Mouse (Mus musculus) liver, embryonic 15.5 days (tissue): ENCODE data around the gene Carmil3. TPM values are rescaled to one million over a fixed set of nuclear protein-coding genes. Genes with fewer than 3 reads are reported as not detected.

Source experiments
- ATAC-seq: fragments of 200-750 bp; cut with Nextera tagmentation; 2 replicates; pipeline ENCODE4 v1.8.0; 2017; ENCODE audit warnings: moderate number of reproducible peaks, mild to moderate bottlenecking, moderate library complexity; ENCODE audit not compliant: insufficient read depth
- H3K27ac ChIP-seq: fragments of 300-500 bp; sonication (generic); replicated peaks from 2 replicates; pipeline ENCODE4 v1.5.1; 2015; ENCODE audit warnings: mild to moderate bottlenecking, inconsistent platforms
- H3K27me3 ChIP-seq: fragments of 300-500 bp; sonication (generic); 2 replicates; pipeline ENCODE4 v1.6.1; 2015; ENCODE audit warnings: mild to moderate bottlenecking, inconsistent platforms
- H3K36me3 ChIP-seq: fragments of 300-500 bp; sonication (generic); replicated peaks from 2 replicates; pipeline ENCODE4 v1.6.1; 2015; ENCODE audit warnings: moderate library complexity, mild to moderate bottlenecking, inconsistent platforms
- H3K4me1 ChIP-seq: fragments of 300-500 bp; sonication (generic); replicated peaks from 2 replicates; pipeline ENCODE4 v1.6.1; 2015; ENCODE audit warnings: inconsistent platforms
- H3K4me2 ChIP-seq: fragments of 300-500 bp; sonication (generic); 2 replicates; pipeline ENCODE4 v1.6.1; 2015; ENCODE audit warnings: moderate library complexity, mild to moderate bottlenecking, inconsistent platforms
- H3K4me3 ChIP-seq: fragments of 300-500 bp; sonication (generic); replicated peaks from 2 replicates; pipeline ENCODE4 v1.5.1; 2015; ENCODE audit warnings: mild to moderate bottlenecking, inconsistent platforms
- H3K9ac ChIP-seq: fragments of 300-500 bp; sonication (generic); 2 replicates; pipeline ENCODE4 v1.6.1; 2015; ENCODE audit warnings: moderate library complexity, mild to moderate bottlenecking, inconsistent platforms
- H3K9me3 ChIP-seq: fragments of 300-500 bp; sonication (generic); replicated peaks from 2 replicates; pipeline ENCODE4 v1.6.1; 2016; ENCODE audit warnings: inconsistent platforms
- WGBS: fragments of 180-500 bp; shearing (Covaris S2); methylation state at CpG from one replicate; pipeline ENCODE4 v1.1.7; 2015; ENCODE audit warnings: mixed read lengths; ENCODE audit not compliant: insufficient replicate concordance; 5-methylcytosine and 5-hydroxymethylcytosine counted together
- polyA plus RNA-seq: library from polyadenylated mRNA; unstranded; fragments of >200 nt; fragmentation: Nextera tagmentation; extraction: Ambion mirVana; gene quantifications from 2 replicates; pipeline ENCODE4 v1.2.1, GENCODE M21; 2015

Gene Carmil3
- polyA plus RNA-seq, 1 experiment from 2014 or later, result 0.28 TPM

DNA sequence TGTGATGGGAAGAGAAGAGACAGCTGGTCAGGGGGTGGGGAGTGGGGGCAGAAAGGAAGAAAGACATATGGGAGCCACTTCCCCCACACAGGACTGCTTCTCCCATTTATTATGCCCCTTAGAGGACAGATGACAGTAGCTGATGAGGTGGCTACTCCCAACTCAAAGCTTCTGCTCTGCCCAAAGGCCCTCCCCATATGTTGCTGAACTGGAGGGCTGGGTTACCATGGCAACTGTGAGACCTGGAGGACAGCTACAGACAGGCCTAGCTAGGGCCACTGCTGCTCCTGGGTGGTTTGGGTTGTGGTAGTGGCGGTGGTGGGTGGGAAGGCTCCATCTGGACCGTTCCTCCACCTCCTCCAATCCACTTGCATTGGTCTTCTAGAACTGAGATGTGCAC lies 28.4 kb downstream of the Carmil3 start:
- Histone ChIP-seq H3K9me3 (no peaks in the 10 kb centered on the region), H3K27me3 (peaks cover 95% of the 10 kb centered on the region), H3K4me1 (peaks cover 15% of the 10 kb centered on the region), H3K4me3 (no peak overlapping the region), H3K9ac (no peak overlapping the region), H3K27ac (no peak overlapping the region), H3K36me3 (no peaks in the 10 kb centered on the region), H3K4me2 (no peak overlapping the region)
- 54% methylated on average over 2 of the region's 2 CpGs for WGBS
- no peak for ATAC-seq

GRCm38 (mm10) chr14:55519604-55520003 lies 29.2 kb downstream of the Carmil3 start:
- peaks cover 97% of the 10 kb centered on the region for H3K27me3 ChIP-seq
- no peak for ATAC-seq
- H3K4me3 ChIP-seq, result no peak overlapping the region
- H3K4me2 ChIP-seq, result no peak overlapping the region
- peaks cover 12% of the 10 kb centered on the region for H3K4me1 ChIP-seq
- WGBS, result 46% methylated on average over 4 of the region's 4 CpGs
- H3K9me3 ChIP-seq, result no peaks in the 10 kb centered on the region
- H3K9ac ChIP-seq, result no peak overlapping the region
- no peak overlapping the region for H3K27ac ChIP-seq
- no peaks in the 10 kb centered on the region for H3K36me3 ChIP-seq

- H3K27ac ChIP-seq, result no peak overlapping the region
- H3K27me3 ChIP-seq, result peaks cover 99% of the 10 kb centered on the region
Measured at GRCm38 (mm10) chr14:55520451-55521361, 30.3 kb downstream of the Carmil3 start.

GRCm38 (mm10) chr14:55524062-55524461 lies 33.6 kb downstream of the Carmil3 start:
- H3K9ac ChIP-seq, result no peak overlapping the region
- H3K36me3 ChIP-seq, result no peaks in the 10 kb centered on the region
- peaks cover 13% of the 10 kb centered on the region for H3K4me1 ChIP-seq
- WGBS, result 35% methylated on average over 4 of the region's 4 CpGs
- H3K27me3 ChIP-seq, result peaks cover 80% of the 10 kb centered on the region
- H3K9me3 ChIP-seq, result no peaks in the 10 kb centered on the region
- H3K4me2 ChIP-seq, result no peak overlapping the region
- no peak for ATAC-seq
- H3K4me3 ChIP-seq, result no peak overlapping the region
- no peak overlapping the region for H3K27ac ChIP-seq

More at GRCm38 (mm10) chr14:55520451-55521361, 30.3 kb downstream of the Carmil3 start:
- peak overlapping the region; percentile 45 for H3K4me3 ChIP-seq
- peak overlapping the region; percentile 68 for H3K4me2 ChIP-seq
- no peak for ATAC-seq
- no peaks in the 10 kb centered on the region for H3K9me3 ChIP-seq
- H3K4me1 ChIP-seq, result peaks cover 13% of the 10 kb centered on the region
- WGBS, result 2% methylated on average over 61 of the region's 61 CpGs
- no peaks in the 10 kb centered on the region for H3K36me3 ChIP-seq
- H3K9ac ChIP-seq, result no peak overlapping the region

DNA sequence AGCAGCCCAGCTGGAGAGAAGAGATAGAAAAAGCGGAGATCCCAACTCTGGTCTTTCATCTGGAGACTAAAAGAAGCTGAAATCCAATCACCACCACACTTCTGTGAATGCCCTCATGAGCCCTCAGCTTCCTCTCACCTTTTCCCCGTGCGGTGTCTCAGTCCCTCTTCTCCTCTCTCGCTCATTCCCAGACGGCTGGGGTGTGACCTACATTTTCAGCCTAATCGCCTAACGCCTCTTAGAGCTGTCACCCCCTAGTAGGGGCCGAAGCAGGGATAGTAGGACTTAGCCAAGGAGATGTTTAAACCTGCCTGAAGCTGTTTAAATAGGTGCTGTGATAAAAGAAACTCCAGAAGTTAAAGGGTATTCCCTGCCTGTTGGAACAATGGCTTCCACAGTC lies 34.3 kb downstream of the Carmil3 start, which contains the start of gene Nrl:
Gene Nrl, minus strand, starts transcription at position 197 of the 400 bp plus-strand sequence.
- H3K27me3 ChIP-seq, result peaks cover 80% of the 10 kb centered on the region
- 20% methylated on average over 8 of the region's 8 CpGs for WGBS

DNA sequence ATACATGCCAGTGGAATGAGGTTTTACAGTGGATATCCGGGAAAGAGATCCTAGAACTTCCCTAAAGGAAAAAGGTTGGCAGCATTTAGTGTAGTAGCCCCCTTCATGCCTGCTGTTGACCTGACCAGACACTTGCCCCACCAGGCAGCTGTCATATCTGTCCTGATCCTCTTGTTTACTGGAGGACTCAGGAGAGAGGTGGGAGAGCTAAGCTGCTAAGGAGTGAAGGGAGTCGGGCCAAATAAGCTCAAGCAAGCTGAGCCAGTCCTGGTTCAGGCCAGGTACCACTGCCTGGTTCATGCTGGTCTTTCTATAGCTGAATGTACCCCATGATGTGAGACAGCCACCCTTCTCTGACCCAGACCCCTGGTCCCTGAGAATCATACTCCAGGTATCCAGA lies 36.2 kb downstream of the Carmil3 start:
- no peak for ATAC-seq
- no peak overlapping the region for H3K27ac ChIP-seq
- H3K4me3 ChIP-seq, result no peak overlapping the region
- H3K36me3 ChIP-seq, result no peaks in the 10 kb centered on the region
- peaks cover 71% of the 10 kb centered on the region for H3K27me3 ChIP-seq
- H3K4me1 ChIP-seq, result 0 out of 2 replicates have a peak, but pooled peaks cover 3% of the 10 kb centered on the region
- no peak overlapping the region for H3K4me2 ChIP-seq
- 61% methylated on average over 2 of the region's 2 CpGs for WGBS
- no peak overlapping the region for H3K9ac ChIP-seq
- no peaks in the 10 kb centered on the region for H3K9me3 ChIP-seq

More for the DNA sequence above, 34.3 kb downstream of the Carmil3 start, which contains the start of gene Nrl:
- Histone ChIP-seq H3K9ac (no peak within 1 kb of the TSS), H3K36me3 (no peaks in the 10 kb centered on the region), H3K27ac (no peak within 1 kb of the TSS), H3K4me1 (peaks cover 13% of the 10 kb centered on the region), H3K4me2 (no peak within 1 kb of the TSS), H3K4me3 (no peak within 1 kb of the TSS), H3K9me3 (no peaks in the 10 kb centered on the region)
- no peak for ATAC-seq

- Histone ChIP-seq H3K9ac (no peak overlapping the region), H3K4me3 (no peak overlapping the region), H3K36me3 (no peaks in the 10 kb centered on the region), H3K27ac (no peak overlapping the region), H3K9me3 (no peaks in the 10 kb centered on the region), H3K4me1 (0 out of 2 replicates have a peak, but pooled peaks cover 3% of the 10 kb centered on the region), H3K27me3 (peaks cover 59% of the 10 kb centered on the region), H3K4me2 (no peak overlapping the region)
- WGBS, result 6% methylated on average over 3 of the region's 3 CpGs
- no peak for ATAC-seq
Measured at GRCm38 (mm10) chr14:55527940-55528339, 37.5 kb downstream of the Carmil3 start.

GRCm38 (mm10) chr14:55536116-55536745 lies 45.8 kb downstream of the Carmil3 start:
- Histone ChIP-seq H3K9me3 (no peaks in the 10 kb centered on the region), H3K27me3 (peaks cover 4% of the 10 kb centered on the region; the same call in 1 of the 2 replicates), H3K4me1 (peaks cover 28% of the 10 kb centered on the region), H3K4me3 (no peak overlapping the region), H3K27ac (no peak overlapping the region), H3K4me2 (no peak overlapping the region), H3K36me3 (no peaks in the 10 kb centered on the region), H3K9ac (no peak overlapping the region)
- WGBS, result 47% methylated on average over 6 of the region's 6 CpGs
- ATAC-seq, result no peak

GRCm38 (mm10) chr14:55540067-55540786 lies 49.8 kb downstream of the Carmil3 start, which contains the start of gene Pck2:
TSS of gene Pck2 (plus strand) at chr14:55540266.
- H3K27ac ChIP-seq, result peak within 1 kb of the TSS; percentile 92
- H3K9ac ChIP-seq, result peak within 1 kb of the TSS; percentile 87
- peak within 1 kb of the TSS; percentile 91 for H3K4me2 ChIP-seq
- H3K4me3 ChIP-seq, result peak within 1 kb of the TSS; percentile 74
- peaks cover 33% of the 10 kb centered on the region for H3K36me3 ChIP-seq
- no peaks in the 10 kb centered on the region for H3K27me3 ChIP-seq
- H3K4me1 ChIP-seq, result peaks cover 44% of the 10 kb centered on the region
- peak; percentile 98 for ATAC-seq
- under 1% methylated on average over 32 of the region's 32 CpGs for WGBS
- no peaks in the 10 kb centered on the region for H3K9me3 ChIP-seq

DNA sequence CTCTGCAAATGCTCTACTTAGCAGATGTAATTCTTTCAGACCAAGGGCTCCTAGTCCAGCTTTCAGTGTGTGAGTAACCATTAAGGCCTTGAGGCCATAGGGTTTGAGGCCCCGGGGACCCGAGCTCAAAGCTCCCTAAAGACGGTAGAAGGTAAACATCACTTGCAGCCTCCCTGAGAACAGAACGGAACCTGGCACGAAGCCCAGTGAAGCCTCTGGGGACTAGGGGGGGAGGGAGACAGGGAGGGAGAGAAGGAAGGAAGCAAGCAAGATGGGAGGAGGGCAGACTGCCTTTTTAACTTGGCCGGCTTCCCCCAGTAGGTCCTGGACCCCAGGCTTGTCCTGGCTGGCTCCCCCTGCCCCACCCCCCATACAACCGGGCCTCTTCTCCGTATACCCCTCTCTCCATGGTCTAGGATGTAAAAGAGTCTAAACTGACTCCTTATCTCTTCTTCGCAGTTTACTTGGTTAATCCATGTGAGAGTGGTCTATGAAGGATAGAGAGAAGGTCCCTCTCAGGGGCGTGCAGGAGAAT lies 50.4 kb downstream of the Carmil3 start:
- no peaks in the 10 kb centered on the region for H3K27me3 ChIP-seq
- peaks cover 44% of the 10 kb centered on the region for H3K4me1 ChIP-seq
- peak overlapping the region; percentile 74 for H3K4me3 ChIP-seq
- H3K9me3 ChIP-seq, result no peaks in the 10 kb centered on the region
- H3K9ac ChIP-seq, result peak overlapping the region; percentile 87
- 3% methylated on average over 10 of the region's 10 CpGs for WGBS
- peak overlapping the region; percentile 92 for H3K27ac ChIP-seq
- peak overlapping the region; percentile 91 for H3K4me2 ChIP-seq
- peaks cover 39% of the 10 kb centered on the region for H3K36me3 ChIP-seq
- ATAC-seq, result peak; percentile 16
